Mouse (Mus musculus): Measurements from ENCODE around the gene Rhox8.
"Not testable (repeated sequence)": the region's sequence is repeated elsewhere in the genome, so short reads cannot be mapped to it uniquely, and the experiment has no call there.

Rhox8 gene

GRCm38 (mm10) chrX:37878844-37879243, at the start of gene Rhox8:
TSS of gene Rhox8 (minus strand) at chrX:37878944.
- peak in 1 of 2 experiments; percentile 3 for DNase-seq (ENCODE audit: inconsistent age in 2 of 2, low spot score in 1 of 2)

GRCm38 (mm10) chrX:37916311-37916710, 37.6 kb upstream of the Rhox8 start:
- no peak for DNase-seq (ENCODE audit: inconsistent age in 2 of 2, low spot score in 1 of 2)

- DNase-seq (ENCODE audit: inconsistent age in 2 of 2, low spot score in 1 of 2), result peak; percentile 19 to 44
Observed at GRCm38 (mm10) chrX:37908581-37908980, 29.8 kb upstream of the Rhox8 start.

- peak; percentile 14 to 59 for DNase-seq (ENCODE audit: inconsistent age in 2 of 2, low spot score in 1 of 2)
Observed at GRCm38 (mm10) chrX:37903727-37904126, 25.0 kb upstream of the Rhox8 start.

GRCm38 (mm10) chrX:37901670-37902069, 22.9 kb upstream of the Rhox8 start, which contains the start of gene Rhox9:
TSS of gene Rhox9 (minus strand) at chrX:37901770.
- DNase-seq (ENCODE audit: inconsistent age in 2 of 2, low spot score in 1 of 2), result not testable (repeated sequence)

- DNase-seq (ENCODE audit: inconsistent age in 2 of 2, low spot score in 1 of 2), result not testable (repeated sequence)
Observed at GRCm38 (mm10) chrX:37897132-37897531, 18.4 kb upstream of the Rhox8 start, which contains the start of gene Rhox7b. TSS of gene Rhox7b (minus strand) at chrX:37897232.

GRCm38 (mm10) chrX:37871641-37872040, 7.1 kb downstream of the Rhox8 start:
- no peak for DNase-seq (ENCODE audit: inconsistent age in 2 of 2, low spot score in 1 of 2)

- not testable (repeated sequence) for DNase-seq (ENCODE audit: inconsistent age in 2 of 2, low spot score in 1 of 2)
Observed at GRCm38 (mm10) chrX:37831386-37831785, 47.4 kb downstream of the Rhox8 start, which contains the start of gene Rhox7a. TSS of gene Rhox7a (plus strand) at chrX:37831686.

- DNase-seq (ENCODE audit: inconsistent age in 2 of 2, low spot score in 1 of 2), result not testable (repeated sequence)
Observed at GRCm38 (mm10) chrX:37826610-37827009, 52.1 kb downstream of the Rhox8 start, which contains the start of gene Rhox6. TSS of gene Rhox6 (plus strand) at chrX:37826910.
